Mouse (Mus musculus): ENCODE results near the gene Tmem240. TPM values are rescaled to one million over a fixed set of nuclear protein-coding genes. Genes with fewer than 3 reads are reported as not detected.

The Tmem240 gene
- total RNA-seq, 2 experiments from 2014 or later = 38.0 to 39.7 TPM

Small RNA genes within 50 kb of the gene (microRNA-seq; reads per million reads assigned to microRNA genes)
- 0 reads per million in 2 experiments for gene Gm27743

Other genes with a start within 250 kb of the Tmem240 start
- gene Gnb1, start 243.4 kb upstream of the Tmem240 start, total RNA-seq (2021) = 100 to 1,000 TPM; 763 to 780 TPM
- 10 to 100 TPM; 67.1 to 68.5 TPM for gene Nadk, start 172.4 kb upstream of the Tmem240 start, total RNA-seq (2021)
- 10 to 100 TPM; 41.5 to 42.5 TPM for gene Slc35e2, start 133.4 kb upstream of the Tmem240 start, total RNA-seq (2021)
- 10 to 100 TPM; 41.1 to 47.3 TPM for gene Cdk11b, start 109.9 kb upstream of the Tmem240 start, total RNA-seq (2021)
- gene Gm10563, start 89.4 kb upstream of the Tmem240 start, total RNA-seq (2021) = not detected
- gene Mmp23, start 81.4 kb upstream of the Tmem240 start, total RNA-seq (2021) = 1 to 10 TPM; 2.7 to 3.0 TPM
- 100 to 1,000 TPM in 1 of 2 experiments, 10 to 100 TPM in 1; 96.6 to 109 TPM for gene Mib2, start 65.6 kb upstream of the Tmem240 start, total RNA-seq (2021)
- gene Fndc10, start 40.5 kb upstream of the Tmem240 start, total RNA-seq (2021) = 10 to 100 TPM; 23.9 to 27.5 TPM
- gene Ssu72, start 30.0 kb upstream of the Tmem240 start, total RNA-seq (2021) = 10 to 100 TPM; 78.8 to 84.0 TPM
- gene Atad3a, start 26.3 kb downstream of the Tmem240 start, total RNA-seq (2021) = 10 to 100 TPM; 47.5 to 56.3 TPM
- 10 to 100 TPM in 1 of 2 experiments, 1 to 10 TPM in 1; 9.7 to 10.3 TPM for gene Vwa1, start 39.9 kb downstream of the Tmem240 start, total RNA-seq (2021)
- gene Tmem88b, start 51.1 kb downstream of the Tmem240 start, total RNA-seq (2021) = 10 to 100 TPM; 31.3 to 33.9 TPM
- not detected for gene Ankrd65, start 55.6 kb downstream of the Tmem240 start, total RNA-seq (2021)
- 10 to 100 TPM; 82.3 to 93.0 TPM for gene Mrpl20, start 68.1 kb downstream of the Tmem240 start, total RNA-seq (2021)
- 10 to 100 TPM; 72.2 to 91.2 TPM for gene Ccnl2, start 77.7 kb downstream of the Tmem240 start, total RNA-seq (2021)
- gene Aurkaip1, start 96.5 kb downstream of the Tmem240 start, total RNA-seq (2021) = 100 to 1,000 TPM in 1 of 2 experiments, 10 to 100 TPM in 1; 95.9 to 105 TPM
- 1 to 10 TPM; 7.5 to 7.7 TPM for gene Mxra8, start 104.9 kb downstream of the Tmem240 start, total RNA-seq (2021)
- 10 to 100 TPM; 75.6 to 77.2 TPM for gene Dvl1, start 112.6 kb downstream of the Tmem240 start, total RNA-seq (2021)
- gene Tas1r3, start 128.6 kb downstream of the Tmem240 start, total RNA-seq (2021) = under 1 TPM; 0.31 to 0.32 TPM
- 10 to 100 TPM; 29.7 to 33.0 TPM for gene Cptp, start 134.6 kb downstream of the Tmem240 start, total RNA-seq (2021)
- 10 to 100 TPM; 35.6 to 36.4 TPM for gene Ints11, start 134.7 kb downstream of the Tmem240 start, total RNA-seq (2021)
- 10 to 100 TPM; 58.3 to 69.5 TPM for gene Pusl1, start 157.0 kb downstream of the Tmem240 start, total RNA-seq (2021)
- gene Acap3, start 157.0 kb downstream of the Tmem240 start, total RNA-seq (2021) = 100 to 1,000 TPM; 127 to 145 TPM
- gene Ube2j2, start 209.0 kb downstream of the Tmem240 start, total RNA-seq (2021) = 10 to 100 TPM; 71.5 to 73.6 TPM
- 10 to 100 TPM; 16.7 to 17.7 TPM for gene C1qtnf12, start 227.5 kb downstream of the Tmem240 start, total RNA-seq (2021)

Data from layer of hippocampus, postnatal 25 days (tissue).